ENCODE assay signal across 8 mouse cellular contexts in the genomic region with DNA sequence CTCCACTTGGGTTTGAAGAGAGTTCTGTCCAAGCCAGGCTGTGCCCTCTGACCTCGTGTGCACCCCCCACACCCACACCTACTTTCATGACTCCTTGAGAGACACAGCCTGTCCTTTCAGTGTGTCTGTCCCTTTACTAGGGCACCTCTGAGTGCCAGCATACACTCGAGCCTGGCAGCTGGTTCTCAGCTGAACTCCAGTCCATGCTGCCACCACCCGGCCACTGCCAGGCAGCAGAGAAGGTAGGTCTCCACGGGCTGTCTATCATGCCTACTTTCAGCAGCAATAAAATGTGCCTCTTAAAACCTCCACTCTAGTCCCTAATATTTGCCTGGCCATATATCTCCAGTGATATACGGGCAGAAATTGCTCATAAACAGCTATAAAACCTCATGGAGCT. TPM values are rescaled to one million over a fixed set of nuclear protein-coding genes. Genes with fewer than 3 reads are reported as not detected.
DNase-seq lines count a peak whose midpoint lies in the region; ATAC-seq and TF ChIP-seq lines count a peak whose summit lies in the region.

No protein-coding gene starts in this region.

- H3K4me2 ChIP-seq in intestine, postnatal 0 days (replicated peaks; ENCODE audit: low read depth): no peak overlapping the region
- H3K4me2 ChIP-seq in intestine, embryonic 16.5 days (ENCODE audit: low read depth, low read length): no peak overlapping the region

- no peaks in the 10 kb centered on the region for H3K9me3 ChIP-seq in intestine, postnatal 0 days (ENCODE audit: control insufficient read depth)
- no peaks in the 10 kb centered on the region for H3K9me3 ChIP-seq in intestine, embryonic 16.5 days (ENCODE audit: control insufficient read depth, low read length)
- H3K9me3 ChIP-seq in embryonic facial prominence, embryonic 10.5 days: no peaks in the 10 kb centered on the region
- H3K9me3 ChIP-seq in forebrain, embryonic 10.5 days: no peaks in the 10 kb centered on the region

- WGBS in intestine, postnatal 0 days: 19% methylated on average over 5 of the region's 5 CpGs
- 28% methylated on average over 5 of the region's 5 CpGs for WGBS in intestine, embryonic 16.5 days
- 56% methylated on average over 5 of the region's 5 CpGs for WGBS in embryonic facial prominence, embryonic 10.5 days
- WGBS in forebrain, embryonic 10.5 days: 60% methylated on average over 5 of the region's 5 CpGs

- ATAC-seq in intestine, postnatal 0 days: no peak
- ATAC-seq in intestine, embryonic 16.5 days: no peak

- TF ChIP-seq CTCF in intestine, postnatal 0 days (IDR thresholded peaks at IDR 0.05; ENCODE audit: low read depth): peak; percentile 54

- H3K9ac ChIP-seq in intestine, postnatal 0 days (ENCODE audit: low read depth, low read length): no peak overlapping the region
- no peak overlapping the region for H3K9ac ChIP-seq in intestine, embryonic 16.5 days (ENCODE audit: low read depth, low read length)

- H3K4me1 ChIP-seq in intestine, postnatal 0 days (replicated peaks; ENCODE audit: control insufficient read depth, insufficient read depth, low read length): no peaks in the 10 kb centered on the region
- H3K4me1 ChIP-seq in intestine, embryonic 16.5 days (ENCODE audit: control insufficient read depth, insufficient read depth, low read length): peaks cover 27% of the 10 kb centered on the region
- no peaks in the 10 kb centered on the region for H3K4me1 ChIP-seq in embryonic facial prominence, embryonic 10.5 days
- H3K4me1 ChIP-seq in forebrain, embryonic 10.5 days: peaks cover 7% of the 10 kb centered on the region; the same call in 1 of the 2 replicates

- H3K4me3 ChIP-seq in intestine, postnatal 0 days (ENCODE audit: low read depth, low read length): no peak overlapping the region
- H3K4me3 ChIP-seq in intestine, embryonic 16.5 days (ENCODE audit: low read length): no peak overlapping the region
- no peak overlapping the region for H3K4me3 ChIP-seq in embryonic facial prominence, embryonic 10.5 days
- no peak overlapping the region for H3K4me3 ChIP-seq in forebrain, embryonic 10.5 days

- H3K36me3 ChIP-seq in intestine, postnatal 0 days (ENCODE audit: control insufficient read depth, insufficient read depth): no peaks in the 10 kb centered on the region
- no peaks in the 10 kb centered on the region for H3K36me3 ChIP-seq in intestine, embryonic 16.5 days (ENCODE audit: control insufficient read depth, insufficient read depth, low read length)
- no peaks in the 10 kb centered on the region for H3K36me3 ChIP-seq in embryonic facial prominence, embryonic 10.5 days (replicated peaks)
- H3K36me3 ChIP-seq in forebrain, embryonic 10.5 days (replicated peaks): no peaks in the 10 kb centered on the region

- peaks cover 29% of the 10 kb centered on the region for H3K27me3 ChIP-seq in intestine, postnatal 0 days (replicated peaks; ENCODE audit: control insufficient read depth, insufficient read depth, low read length)
- peaks cover 36% of the 10 kb centered on the region for H3K27me3 ChIP-seq in intestine, embryonic 16.5 days (replicated peaks; ENCODE audit: control insufficient read depth, insufficient read depth, low read length)
- peaks cover 99% of the 10 kb centered on the region for H3K27me3 ChIP-seq in embryonic facial prominence, embryonic 10.5 days (replicated peaks; ENCODE audit: low read depth, poor library complexity, severe bottlenecking)
- peaks cover 99% of the 10 kb centered on the region for H3K27me3 ChIP-seq in forebrain, embryonic 10.5 days (ENCODE audit: poor library complexity, severe bottlenecking)

- H3K27ac ChIP-seq in intestine, postnatal 0 days (ENCODE audit: low read depth, low read length): no peak overlapping the region
- H3K27ac ChIP-seq in intestine, embryonic 16.5 days (ENCODE audit: low read length): no peak overlapping the region
- no peak overlapping the region for H3K27ac ChIP-seq in embryonic facial prominence, embryonic 10.5 days (replicated peaks)
- no peak overlapping the region for H3K27ac ChIP-seq in forebrain, embryonic 10.5 days

- DNase-seq in 416B (ENCODE audit: low read depth) (peak; percentile 38), adipocyte (ENCODE audit: low spot score) (peak; percentile 58)
- peak; percentile 59 for DNase-seq in heart, postnatal 4 days
- no peak for DNase-seq in thymus, adult 18-20 months
- DNase-seq in embryonic facial prominence, embryonic 10.5 days (ENCODE audit: low spot score): no peak
- DNase-seq in forebrain, embryonic 10.5 days (ENCODE audit: extremely low spot score, low spot score): no peak

RNA-seq across cellular contexts. Expression of a gene that starts 45.5 kb away (rescaled TPM):
- polyA plus RNA-seq in intestine, postnatal 0 days (2015; fragmentation: Nextera tagmentation; extraction: Ambion mirVana): 8.6 and 9.2 TPM in 2 replicates
- polyA plus RNA-seq in intestine, embryonic 16.5 days (2015; fragmentation: Nextera tagmentation; extraction: Ambion mirVana): 20.2 and 22.1 TPM in 2 replicates
- total RNA-seq in heart, postnatal 4 days (2021): 10 to 100 TPM; 12.7 to 14.1 TPM
- 15.7 and 19.6 TPM in 2 replicates for polyA plus RNA-seq in embryonic facial prominence, embryonic 10.5 days (2016; fragmentation: Nextera tagmentation; extraction: Ambion mirVana)
- polyA plus RNA-seq in forebrain, embryonic 10.5 days (2016; fragmentation: Nextera tagmentation; extraction: Ambion mirVana): 21.7 and 21.8 TPM in 2 replicates

Comparison
In these comparisons a context has a peak if more than half of its experiments do, and no peak if none do; other contexts are left out.
1. DNase-seq: peak in 416B (single experiment), adipocyte (single experiment) and heart, postnatal 4 days (single experiment); none in thymus, adult 18-20 months (0 of 2), embryonic facial prominence, embryonic 10.5 days (single experiment) and forebrain, embryonic 10.5 days (single experiment).